ENCODE assay signal across 28 mouse cellular contexts in genomic region chr5:140157886-140158627, GRCm38 (mm10).
DNase-seq lines count a peak whose midpoint lies in the region; ATAC-seq and TF ChIP-seq lines count a peak whose summit lies in the region.
"Had no signal": no experiment of that assay in that cellular context is flagged by ENCODE, and none has a peak within 500 bp of the region (broad histone marks: within the 10 kb centered on the region; RNA-seq: fewer than 3 reads in every experiment).

No protein-coding gene starts in this region.

- peaks cover 29% of the 10 kb centered on the region for H3K4me1 ChIP-seq in liver, embryonic 13.5 days (replicated peaks)
- H3K4me1 ChIP-seq in MEL (ENCODE audit: control insufficient read depth in 1 of 2, insufficient read depth in 2 of 2, low read length in 2 of 2): peaks cover 13 to 37% of the 10 kb centered on the region in 2 experiments
- peaks cover 18% of the 10 kb centered on the region for H3K4me1 ChIP-seq in liver, embryonic 15.5 days (replicated peaks)
- peaks cover 11% of the 10 kb centered on the region for H3K4me1 ChIP-seq in heart, embryonic 11.5 days (ENCODE audit: control insufficient read depth, insufficient read depth, low read length)
- H3K4me1 ChIP-seq: midbrain, embryonic 15.5 days had no signal

- H3K79me2 ChIP-seq in MEL (ENCODE audit: control insufficient read depth, insufficient read depth, low read length, poor library complexity): no peaks in the 10 kb centered on the region

- no peak for TF ChIP-seq POLR2A in MEL (IDR thresholded peaks at IDR 0.05; ENCODE audit: control insufficient read depth in 1 of 2, insufficient read depth in 1 of 2, low read depth in 1 of 2, low read length in 2 of 2, poor library complexity in 1 of 2)

- no peak for TF ChIP-seq RAD21 in MEL (IDR thresholded peaks at IDR 0.05; ENCODE audit: low read depth, low read length)

- H3K4me2 ChIP-seq in liver, embryonic 13.5 days: no peak overlapping the region
- H3K4me2 ChIP-seq in liver, embryonic 15.5 days: no peak overlapping the region
- H3K4me2 ChIP-seq in heart, embryonic 11.5 days: no peak overlapping the region
- H3K4me2 ChIP-seq: embryonic facial prominence, embryonic 13.5 days; kidney, embryonic 15.5 days; midbrain, embryonic 15.5 days had no signal

- WGBS in liver, embryonic 13.5 days (ENCODE audit: insufficient replicate concordance): 50% methylated on average over 1 of the region's 1 CpGs
- WGBS in liver, embryonic 15.5 days (ENCODE audit: insufficient replicate concordance): 56% methylated on average over 1 of the region's 1 CpGs
- 86% methylated on average over 1 of the region's 1 CpGs for WGBS in heart, embryonic 11.5 days (ENCODE audit: insufficient replicate concordance)

- DNase-seq in liver, embryonic 13.5 days: no peak
- DNase-seq in liver: no peak
- peak; percentile 67 for DNase-seq in MEL (ENCODE audit: low read depth, low spot score)
- DNase-seq in heart, postnatal 14 days: no peak
- DNase-seq in MN1 (ENCODE audit: low spot score): no peak
- DNase-seq: adrenal gland, adult 2 months; cerebellum, adult 11 months; cerebellum, adult 9-11 months; kidney, adult 18-20 months; kidney, postnatal 25 days; layer of hippocampus, postnatal 36 days; left cerebral cortex, postnatal 4 days; lung, adult 18-20 months; lung, postnatal 4 days; right cerebral cortex, adult 18-20 months; right cerebral cortex, postnatal 4 days; thymus, adult 18-20 months; thymus, postnatal 25 days had no signal

- ATAC-seq in liver, embryonic 13.5 days (ENCODE audit: low read depth): peak; percentile 66; the same call in 1 of the 2 replicates
- ATAC-seq in liver, embryonic 15.5 days (ENCODE audit: insufficient read depth): no peak
- ATAC-seq in heart, embryonic 11.5 days (replicated peaks; ENCODE audit: insufficient number of reproducible peaks, low FRiP score, low TSS enrichment): no peak
- ATAC-seq: activated CD4-positive, CD25-positive, alpha-beta regulatory T cell, adult 4 months; forebrain, embryonic 16.5 days; hindbrain, embryonic 16.5 days; lung, postnatal 0 days; midbrain, embryonic 15.5 days had no signal

- no peaks in the 10 kb centered on the region for H3K36me3 ChIP-seq in liver, embryonic 13.5 days
- peaks cover 0 to 34% of the 10 kb centered on the region in 2 experiments; a peak in 2 of 4 replicates for H3K36me3 ChIP-seq in MEL (ENCODE audit: control insufficient read depth in 1 of 2, insufficient read depth in 2 of 2, low read length in 2 of 2)
- no peaks in the 10 kb centered on the region for H3K36me3 ChIP-seq in liver, embryonic 15.5 days (replicated peaks)
- no peaks in the 10 kb centered on the region for H3K36me3 ChIP-seq in heart, embryonic 11.5 days (ENCODE audit: control insufficient read depth, insufficient read depth, low read length)
- H3K36me3 ChIP-seq: embryonic facial prominence, embryonic 13.5 days; kidney, embryonic 15.5 days; midbrain, embryonic 15.5 days had no signal

- H3K9me3 ChIP-seq in liver, embryonic 13.5 days (replicated peaks): no peaks in the 10 kb centered on the region
- H3K9me3 ChIP-seq in MEL (replicated peaks; ENCODE audit: insufficient read depth, low read length): no peaks in the 10 kb centered on the region
- H3K9me3 ChIP-seq in liver, embryonic 15.5 days (replicated peaks): no peaks in the 10 kb centered on the region
- no peaks in the 10 kb centered on the region for H3K9me3 ChIP-seq in heart, embryonic 11.5 days (replicated peaks; ENCODE audit: control insufficient read depth, low read length)
- H3K9me3 ChIP-seq: embryonic facial prominence, embryonic 13.5 days; kidney, embryonic 15.5 days; midbrain, embryonic 15.5 days had no signal

- intact Hi-C loops in heart, postnatal 14 days (cut with DNase I): no loop called here

- H3K27ac ChIP-seq in liver, embryonic 13.5 days: no peak overlapping the region
- H3K27ac ChIP-seq in MEL (ENCODE audit: control insufficient read depth, low read depth, low read length): peak overlapping the region; percentile 64
- H3K27ac ChIP-seq in liver, embryonic 15.5 days (replicated peaks): peak overlapping the region; percentile 24; the same call in 1 of the 2 replicates
- H3K27ac ChIP-seq in heart, embryonic 11.5 days (ENCODE audit: low read depth, low read length): no peak overlapping the region
- H3K27ac ChIP-seq: embryonic facial prominence, embryonic 13.5 days; kidney, embryonic 15.5 days; midbrain, embryonic 15.5 days; stomach, postnatal 0 days had no signal

- H3K27me3 ChIP-seq in liver, embryonic 13.5 days: no peaks in the 10 kb centered on the region
- H3K27me3 ChIP-seq in MEL (ENCODE audit: control insufficient read depth in 1 of 2, insufficient read depth in 2 of 2, low read length in 2 of 2): no peaks in the 10 kb centered on the region
- H3K27me3 ChIP-seq in liver, embryonic 15.5 days: no peaks in the 10 kb centered on the region
- no peaks in the 10 kb centered on the region for H3K27me3 ChIP-seq in heart, embryonic 11.5 days (ENCODE audit: control insufficient read depth, insufficient read depth, low read length)
- H3K27me3 ChIP-seq: embryonic facial prominence, embryonic 13.5 days; kidney, embryonic 15.5 days; midbrain, embryonic 15.5 days had no signal

- peak in 1 of 2 experiments; percentile 16; a peak in 1 of 4 replicates for TF ChIP-seq EP300 in MEL (IDR thresholded peaks at IDR 0.05; ENCODE audit: low read depth in 1 of 2, low read length in 2 of 2)

- no peak overlapping the region for H3K9ac ChIP-seq in liver, embryonic 13.5 days
- 0 out of 2 replicates have a peak overlapping the region, but pooled peaks have one; percentile 8 for H3K9ac ChIP-seq in MEL (ENCODE audit: control insufficient read depth, low read depth, low read length, poor library complexity, severe bottlenecking)
- H3K9ac ChIP-seq in liver, embryonic 15.5 days: no peak overlapping the region
- H3K9ac ChIP-seq in heart, embryonic 11.5 days (ENCODE audit: low read depth, low read length): no peak overlapping the region
- H3K9ac ChIP-seq: embryonic facial prominence, embryonic 13.5 days; kidney, embryonic 15.5 days; midbrain, embryonic 15.5 days had no signal

- no peak for TF ChIP-seq CTCF in MEL (IDR thresholded peaks at IDR 0.05 in 2 of 3, conservative IDR thresholded peaks at IDR 0.05 in 1 of 3; ENCODE audit: control insufficient read depth in 1 of 3, insufficient read depth in 1 of 3, low read depth in 2 of 3, low read length in 3 of 3, poor library complexity in 1 of 3, severe bottlenecking in 1 of 3)

- H3K4me3 ChIP-seq in liver, embryonic 13.5 days (replicated peaks): no peak overlapping the region
- 0 out of 4 replicates have a peak overlapping the region, but pooled peaks of 1 of the 2 experiments have one; percentile 1 for H3K4me3 ChIP-seq in MEL (ENCODE audit: control insufficient read depth in 1 of 2, insufficient read depth in 1 of 2, low read depth in 2 of 2, low read length in 2 of 2)
- H3K4me3 ChIP-seq in liver, embryonic 15.5 days (replicated peaks): no peak overlapping the region
- H3K4me3 ChIP-seq in heart, embryonic 11.5 days (ENCODE audit: low read depth, low read length): no peak overlapping the region
- H3K4me3 ChIP-seq: embryonic facial prominence, embryonic 13.5 days; kidney, embryonic 15.5 days; midbrain, embryonic 15.5 days had no signal

TF ChIP-seq in MEL, 35 proteins besides CTCF, POLR2A, EP300 and RAD21:
- peak; percentile 64; the same call in 1 of the 2 replicates for TF ChIP-seq MAFK (IDR thresholded peaks at IDR 0.05; ENCODE audit: borderline replicate concordance, low read depth, low read length)
- TF ChIP-seq SIN3A (IDR thresholded peaks at IDR 0.05; ENCODE audit: low read length): peak; percentile 23; the same call in 1 of the 2 replicates
- TF ChIP-seq ETS1 (IDR thresholded peaks at IDR 0.05; ENCODE audit: low read depth, low read length): peak; percentile 51; the same call in 1 of the 2 replicates
- peak; percentile 72 for TF ChIP-seq ZNF384 (IDR thresholded peaks at IDR 0.05; ENCODE audit: low read depth, low read length)
- TF ChIP-seq MAX (IDR thresholded peaks at IDR 0.05; ENCODE audit: low read length): no peak
- TF ChIP-seq USF1 (IDR thresholded peaks at IDR 0.05; ENCODE audit: low read depth, low read length): 0 out of 2 replicates have a peak, but pooled peaks have one; percentile 3
- no peak for TF ChIP-seq BHLHE40 (IDR thresholded peaks at IDR 0.05; ENCODE audit: borderline replicate concordance, low read depth, low read length)

Comparison
In these comparisons a context has a peak if more than half of its experiments do, and no peak if none do; other contexts are left out.
1. H3K27ac ChIP-seq: peak in MEL (single experiment) and liver, embryonic 15.5 days (single experiment); none in liver, embryonic 13.5 days (single experiment) and heart, embryonic 11.5 days (single experiment).